Mouse (Mus musculus) hindbrain, embryonic 11.5 days (tissue): Measurements from ENCODE around the gene Ly6g5c. TPM values are rescaled to one million over a fixed set of nuclear protein-coding genes. Genes with fewer than 3 reads are reported as not detected.
A peak's percentile ranks its signal among the peaks of the same experiment; 100 is the strongest.

ENCODE experiments used
- ATAC-seq: fragments of 200-750 bp; cut with Nextera tagmentation; 2 replicates; pipeline ENCODE4 v1.8.0; 2017; ENCODE audit warnings: mild to moderate bottlenecking, moderate TSS enrichment, moderate library complexity; ENCODE audit not compliant: low FRiP score
- DNase-seq: peaks from one replicate; pipeline ENCODE4 v3.0.0-alpha.2; 2015; ENCODE audit warnings: low spot score
- H3K27ac ChIP-seq: fragments of 300-500 bp; sonication (generic); 2 replicates; pipeline ENCODE4 v1.5.1; 2014; ENCODE audit warnings: mild to moderate bottlenecking, low read depth, low read length
- H3K27me3 ChIP-seq: fragments of 300-500 bp; sonication (generic); 2 replicates; pipeline ENCODE4 v1.6.1; 2014; ENCODE audit warnings: mild to moderate bottlenecking, low read length, moderate library complexity, mixed read lengths; ENCODE audit not compliant: control insufficient read depth, insufficient read depth
- H3K36me3 ChIP-seq: fragments of 300-500 bp; sonication (generic); 2 replicates; pipeline ENCODE4 v1.6.1; 2014; ENCODE audit warnings: mild to moderate bottlenecking, low read length, moderate library complexity, mixed read lengths; ENCODE audit not compliant: control insufficient read depth, insufficient read depth
- H3K4me1 ChIP-seq: fragments of 300-500 bp; sonication (generic); replicated peaks from 2 replicates; pipeline ENCODE4 v1.6.1; 2014; ENCODE audit warnings: low read length, mixed read lengths; ENCODE audit not compliant: control insufficient read depth, insufficient read depth
- H3K4me2 ChIP-seq: fragments of 300-500 bp; sonication (generic); replicated peaks from 2 replicates; pipeline ENCODE4 v1.6.1; 2014; ENCODE audit warnings: mild to moderate bottlenecking, low read depth, low read length
- H3K4me3 ChIP-seq: fragments of 300-500 bp; sonication (generic); 2 replicates; pipeline ENCODE4 v1.5.1; 2014; ENCODE audit warnings: low read depth, low read length
- H3K9ac ChIP-seq: fragments of 300-500 bp; sonication (generic); 2 replicates; pipeline ENCODE4 v1.6.1; 2014; ENCODE audit warnings: low read depth, low read length
- H3K9me3 ChIP-seq: fragments of 300-500 bp; sonication (generic); 2 replicates; pipeline ENCODE4 v1.6.1; 2016; ENCODE audit warnings: low read length; ENCODE audit not compliant: control insufficient read depth
- WGBS: fragments of 180-500 bp; shearing (Covaris S2); extraction: QIAGEN DNeasy Blood & Tissue Kit; methylation state at CpG from one replicate; pipeline ENCODE4 v1.1.7; 2014; 5-methylcytosine and 5-hydroxymethylcytosine counted together
- polyA plus RNA-seq: library from polyadenylated mRNA; unstranded; fragments of >200 nt; fragmentation: Nextera tagmentation; extraction: Ambion mirVana; gene quantifications from 2 replicates; pipeline ENCODE4 v1.2.1, GENCODE M21; 2014

The Ly6g5c gene
- polyA plus RNA-seq, 1 experiment from 2014 or later: not detected

- no peaks in the 10 kb centered on the region for H3K9me3 ChIP-seq
- H3K4me3 ChIP-seq: no peak overlapping the region
- no peak overlapping the region for H3K27ac ChIP-seq
- ATAC-seq (no peak), DNase-seq (no peak)
- no peaks in the 10 kb centered on the region for H3K4me1 ChIP-seq
- 65% methylated on average over 10 of the region's 10 CpGs for WGBS
- H3K4me2 ChIP-seq: no peak overlapping the region
- no peaks in the 10 kb centered on the region for H3K27me3 ChIP-seq
- H3K36me3 ChIP-seq: peaks cover 2% of the 10 kb centered on the region; the same call in 1 of the 2 replicates
- H3K9ac ChIP-seq: no peak overlapping the region
Measured at GRCm38 (mm10) chr17:35100196-35100765, 7.8 kb upstream of the Ly6g5c start.

- no peaks in the 10 kb centered on the region for H3K9me3 ChIP-seq
- H3K36me3 ChIP-seq: peaks cover 2% of the 10 kb centered on the region; the same call in 1 of the 2 replicates
- 91% methylated on average over 11 of the region's 11 CpGs for WGBS
- no peak overlapping the region for H3K4me2 ChIP-seq
- H3K4me3 ChIP-seq: no peak overlapping the region
- no peaks in the 10 kb centered on the region for H3K4me1 ChIP-seq
- H3K9ac ChIP-seq: no peak overlapping the region
- H3K27me3 ChIP-seq: no peaks in the 10 kb centered on the region
- no peak overlapping the region for H3K27ac ChIP-seq
- no peak for DNase-seq
- ATAC-seq: no peak
Measured at GRCm38 (mm10) chr17:35101161-35101560, 6.9 kb upstream of the Ly6g5c start.

- Histone ChIP-seq H3K27me3 (no peaks in the 10 kb centered on the region), H3K27ac (no peak overlapping the region), H3K4me1 (no peaks in the 10 kb centered on the region), H3K36me3 (peaks cover 2% of the 10 kb centered on the region; the same call in 1 of the 2 replicates), H3K9me3 (no peaks in the 10 kb centered on the region), H3K4me3 (no peak overlapping the region), H3K9ac (no peak overlapping the region), H3K4me2 (no peak overlapping the region)
- ATAC-seq (no peak), DNase-seq (no peak)
- 80% methylated on average over 8 of the region's 8 CpGs for WGBS
Measured at GRCm38 (mm10) chr17:35102299-35102698, 5.8 kb upstream of the Ly6g5c start.

- DNase-seq (no peak), ATAC-seq (no peak)
- Histone ChIP-seq H3K4me2 (no peak overlapping the region), H3K27me3 (no peaks in the 10 kb centered on the region), H3K27ac (no peak overlapping the region), H3K4me3 (no peak overlapping the region), H3K36me3 (peaks cover 2% of the 10 kb centered on the region; the same call in 1 of the 2 replicates), H3K9ac (no peak overlapping the region), H3K9me3 (no peaks in the 10 kb centered on the region), H3K4me1 (no peaks in the 10 kb centered on the region)
- 69% methylated on average over 6 of the region's 6 CpGs for whole genome bisulfite sequencing
Measured at GRCm38 (mm10) chr17:35103221-35103690, 4.8 kb upstream of the Ly6g5c start.

- 91% methylated on average over 7 of the region's 7 CpGs for WGBS
- H3K4me3 ChIP-seq: no peak overlapping the region
- H3K27me3 ChIP-seq: no peaks in the 10 kb centered on the region
- H3K4me2 ChIP-seq: no peak overlapping the region
- no peak overlapping the region for H3K9ac ChIP-seq
- H3K27ac ChIP-seq: no peak overlapping the region
- peaks cover 2% of the 10 kb centered on the region; the same call in 1 of the 2 replicates for H3K36me3 ChIP-seq
- DNase-seq (no peak), ATAC-seq (no peak)
- H3K9me3 ChIP-seq: no peaks in the 10 kb centered on the region
- H3K4me1 ChIP-seq: no peaks in the 10 kb centered on the region
Measured at GRCm38 (mm10) chr17:35104079-35104478, 4.0 kb upstream of the Ly6g5c start.

- no peak overlapping the region for H3K9ac ChIP-seq
- DNase-seq (no peak), ATAC-seq (no peak)
- H3K4me3 ChIP-seq: no peak overlapping the region
- no peak overlapping the region for H3K4me2 ChIP-seq
- H3K27me3 ChIP-seq: no peaks in the 10 kb centered on the region
- H3K4me1 ChIP-seq: no peaks in the 10 kb centered on the region
- H3K27ac ChIP-seq: no peak overlapping the region
- 78% methylated on average over 6 of the region's 6 CpGs for WGBS
- no peaks in the 10 kb centered on the region for H3K9me3 ChIP-seq
- peaks cover 2% of the 10 kb centered on the region; the same call in 1 of the 2 replicates for H3K36me3 ChIP-seq
Measured at GRCm38 (mm10) chr17:35104754-35105153, 3.3 kb upstream of the Ly6g5c start.

- no peaks in the 10 kb centered on the region for H3K27me3 ChIP-seq
- no peaks in the 10 kb centered on the region for H3K9me3 ChIP-seq
- H3K4me3 ChIP-seq: peak overlapping the region; percentile 12; the same call in 1 of the 2 replicates
- no peaks in the 10 kb centered on the region for H3K4me1 ChIP-seq
- 23% methylated on average over 13 of the region's 13 CpGs for WGBS
- H3K27ac ChIP-seq: no peak overlapping the region
- 0 out of 2 replicates have a peak overlapping the region, but pooled peaks have one; percentile 20 for H3K4me2 ChIP-seq
- DNase-seq: peak; percentile 56
- peaks cover 2% of the 10 kb centered on the region; the same call in 1 of the 2 replicates for H3K36me3 ChIP-seq
- H3K9ac ChIP-seq: peak overlapping the region; percentile 60
- ATAC-seq: peak; percentile 30; the same call in 1 of the 2 replicates
Measured at GRCm38 (mm10) chr17:35105740-35106389, 2.2 kb upstream of the Ly6g5c start.

GRCm38 (mm10) chr17:35106522-35106921, 1.6 kb upstream of the Ly6g5c start:
- no peaks in the 10 kb centered on the region for H3K9me3 ChIP-seq
- no peak for DNase-seq
- H3K9ac ChIP-seq: peak overlapping the region; percentile 60; the same call in 1 of the 2 replicates
- 58% methylated on average over 3 of the region's 3 CpGs for WGBS
- H3K4me3 ChIP-seq: peak overlapping the region; percentile 12; the same call in 1 of the 2 replicates
- no peaks in the 10 kb centered on the region for H3K27me3 ChIP-seq
- no peak overlapping the region for H3K4me2 ChIP-seq
- ATAC-seq: no peak; the same call in 1 of the 2 replicates
- peaks cover 2% of the 10 kb centered on the region; the same call in 1 of the 2 replicates for H3K36me3 ChIP-seq
- no peaks in the 10 kb centered on the region for H3K4me1 ChIP-seq
- no peak overlapping the region for H3K27ac ChIP-seq
